Comparison of ENCODE assay signal across 7 mouse cellular contexts in genomic region chr17:5089541-5089940, GRCm38 (mm10).
DNase-seq lines count a peak whose midpoint lies in the region; ATAC-seq lines count a peak whose summit lies in the region.

No protein-coding gene starts in this region.

- H3K9ac ChIP-seq in midbrain, embryonic 15.5 days, result no peak overlapping the region
- H3K9ac ChIP-seq in embryonic facial prominence, embryonic 11.5 days (replicated peaks; ENCODE audit: low read length), result peak overlapping the region; percentile 25; the same call in 1 of the 2 replicates

- no peaks in the 10 kb centered on the region for H3K27me3 ChIP-seq in midbrain, embryonic 10.5 days (ENCODE audit: low read depth, poor library complexity, severe bottlenecking)
- no peaks in the 10 kb centered on the region for H3K27me3 ChIP-seq in midbrain, embryonic 15.5 days (replicated peaks)
- no peaks in the 10 kb centered on the region for H3K27me3 ChIP-seq in embryonic facial prominence, embryonic 11.5 days (ENCODE audit: control insufficient read depth, insufficient read depth, low read length)

- no peak overlapping the region for H3K4me2 ChIP-seq in midbrain, embryonic 15.5 days
- H3K4me2 ChIP-seq in embryonic facial prominence, embryonic 11.5 days (ENCODE audit: low read depth, low read length), result no peak overlapping the region

- peaks cover 15% of the 10 kb centered on the region for H3K36me3 ChIP-seq in midbrain, embryonic 10.5 days
- no peaks in the 10 kb centered on the region for H3K36me3 ChIP-seq in midbrain, embryonic 15.5 days (replicated peaks)
- H3K36me3 ChIP-seq in embryonic facial prominence, embryonic 11.5 days (replicated peaks; ENCODE audit: control insufficient read depth, insufficient read depth, low read depth, low read length), result no peaks in the 10 kb centered on the region

- no peak for ATAC-seq in midbrain, embryonic 15.5 days (replicated peaks)
- ATAC-seq in embryonic facial prominence, embryonic 11.5 days (replicated peaks; ENCODE audit: insufficient number of reproducible peaks, low FRiP score, low TSS enrichment, low read depth), result no peak

- no peak for DNase-seq in midbrain, embryonic 10.5 days (ENCODE audit: low spot score)
- DNase-seq in embryonic facial prominence, embryonic 11.5 days (ENCODE audit: low spot score), result peak; percentile 26
- peak; percentile 41 to 43 for DNase-seq in kidney, postnatal 4 days
- DNase-seq in thymus, postnatal 14 days, result peak; percentile 69
- no peak for DNase-seq in layer of hippocampus, adult 8-10 months (ENCODE audit: low spot score in 2 of 2)
- DNase-seq in right cerebral cortex, adult 18-20 months, result no peak

- no peak overlapping the region for H3K4me3 ChIP-seq in midbrain, embryonic 10.5 days
- H3K4me3 ChIP-seq in midbrain, embryonic 15.5 days, result no peak overlapping the region
- H3K4me3 ChIP-seq in embryonic facial prominence, embryonic 11.5 days (ENCODE audit: low read depth, low read length), result no peak overlapping the region

- H3K4me1 ChIP-seq in midbrain, embryonic 10.5 days, result peaks cover 60% of the 10 kb centered on the region
- peaks cover 45% of the 10 kb centered on the region for H3K4me1 ChIP-seq in midbrain, embryonic 15.5 days
- H3K4me1 ChIP-seq in embryonic facial prominence, embryonic 11.5 days (ENCODE audit: control insufficient read depth, insufficient read depth, low read length), result peaks cover 11% of the 10 kb centered on the region

- H3K27ac ChIP-seq in midbrain, embryonic 10.5 days (replicated peaks), result peak overlapping the region; percentile 59; the same call in 1 of the 2 replicates
- H3K27ac ChIP-seq in midbrain, embryonic 15.5 days, result no peak overlapping the region
- no peak overlapping the region for H3K27ac ChIP-seq in embryonic facial prominence, embryonic 11.5 days (replicated peaks; ENCODE audit: low read depth, low read length)

- 13% methylated on average over 12 of the region's 12 CpGs for WGBS in midbrain, embryonic 10.5 days
- 23% methylated on average over 12 of the region's 12 CpGs for WGBS in midbrain, embryonic 15.5 days
- 6% methylated on average over 12 of the region's 12 CpGs for WGBS in embryonic facial prominence, embryonic 11.5 days

- no peaks in the 10 kb centered on the region for H3K9me3 ChIP-seq in midbrain, embryonic 10.5 days (replicated peaks)
- no peaks in the 10 kb centered on the region for H3K9me3 ChIP-seq in midbrain, embryonic 15.5 days
- H3K9me3 ChIP-seq in embryonic facial prominence, embryonic 11.5 days (replicated peaks; ENCODE audit: control insufficient read depth, low read length), result no peaks in the 10 kb centered on the region

Comparison
In these comparisons a context has a peak if more than half of its experiments do, and no peak if none do; other contexts are left out.
1. DNase-seq: peak in embryonic facial prominence, embryonic 11.5 days (single experiment), kidney, postnatal 4 days (2 of 2) and thymus, postnatal 14 days (single experiment); none in midbrain, embryonic 10.5 days (single experiment), layer of hippocampus, adult 8-10 months (0 of 2) and right cerebral cortex, adult 18-20 months (single experiment).